Comparison of ENCODE assay signal across 13 mouse cellular contexts in genomic region chr16:12608259-12608658, GRCm38 (mm10).
DNase-seq lines count a peak whose midpoint lies in the region; ATAC-seq lines count a peak whose summit lies in the region.
"Had no signal": no experiment of that assay in that cellular context is flagged by ENCODE, and none has a peak within 500 bp of the region (broad histone marks: within the 10 kb centered on the region; RNA-seq: fewer than 3 reads in every experiment).

No protein-coding gene starts in this region.

- ATAC-seq in kidney, embryonic 15.5 days (replicated peaks; ENCODE audit: low FRiP score), result no peak
- ATAC-seq in embryonic facial prominence, embryonic 14.5 days (ENCODE audit: low read depth), result peak; percentile 44; the same call in 1 of the 2 replicates
- no peak for ATAC-seq in forebrain, embryonic 14.5 days

- no peaks in the 10 kb centered on the region for H3K27me3 ChIP-seq in kidney, embryonic 15.5 days
- H3K27me3 ChIP-seq in embryonic facial prominence, embryonic 14.5 days (replicated peaks; ENCODE audit: control insufficient read depth, insufficient read depth, low read length), result no peaks in the 10 kb centered on the region
- no peaks in the 10 kb centered on the region for H3K27me3 ChIP-seq in forebrain, embryonic 14.5 days (replicated peaks; ENCODE audit: control insufficient read depth, insufficient read depth, low read length)
- H3K27me3 ChIP-seq: neural tube, embryonic 13.5 days had no signal

- H3K4me2 ChIP-seq in kidney, embryonic 15.5 days, result no peak overlapping the region
- H3K4me2 ChIP-seq in embryonic facial prominence, embryonic 14.5 days (ENCODE audit: low read depth, low read length), result no peak overlapping the region
- no peak overlapping the region for H3K4me2 ChIP-seq in forebrain, embryonic 14.5 days (ENCODE audit: low read length)
- H3K4me2 ChIP-seq: heart, embryonic 11.5 days; hindbrain, embryonic 14.5 days; neural tube, embryonic 13.5 days had no signal

- H3K27ac ChIP-seq in kidney, embryonic 15.5 days, result no peak overlapping the region
- H3K27ac ChIP-seq in embryonic facial prominence, embryonic 14.5 days (replicated peaks; ENCODE audit: low read depth, low read length), result no peak overlapping the region
- H3K27ac ChIP-seq in forebrain, embryonic 14.5 days (ENCODE audit: low read depth, low read length), result no peak overlapping the region
- H3K27ac ChIP-seq: hindbrain, embryonic 14.5 days; liver, embryonic 14.5 days; neural tube, embryonic 13.5 days had no signal

- no peaks in the 10 kb centered on the region for H3K9me3 ChIP-seq in kidney, embryonic 15.5 days (replicated peaks)
- no peaks in the 10 kb centered on the region for H3K9me3 ChIP-seq in embryonic facial prominence, embryonic 14.5 days (ENCODE audit: control insufficient read depth, low read length)
- no peaks in the 10 kb centered on the region for H3K9me3 ChIP-seq in forebrain, embryonic 14.5 days (replicated peaks; ENCODE audit: control insufficient read depth, low read length)
- H3K9me3 ChIP-seq: neural tube, embryonic 13.5 days had no signal

- H3K4me3 ChIP-seq in kidney, embryonic 15.5 days (replicated peaks), result no peak overlapping the region
- no peak overlapping the region for H3K4me3 ChIP-seq in embryonic facial prominence, embryonic 14.5 days (ENCODE audit: low read depth, low read length)
- no peak overlapping the region for H3K4me3 ChIP-seq in forebrain, embryonic 14.5 days (ENCODE audit: low read depth, low read length)
- H3K4me3 ChIP-seq: neural tube, embryonic 13.5 days had no signal

- H3K4me1 ChIP-seq in kidney, embryonic 15.5 days, result no peaks in the 10 kb centered on the region
- H3K4me1 ChIP-seq in embryonic facial prominence, embryonic 14.5 days (ENCODE audit: control insufficient read depth, insufficient read depth, low read length), result no peaks in the 10 kb centered on the region
- H3K4me1 ChIP-seq in forebrain, embryonic 14.5 days (ENCODE audit: control insufficient read depth, insufficient read depth, low read length), result no peaks in the 10 kb centered on the region
- H3K4me1 ChIP-seq: neural tube, embryonic 13.5 days had no signal

- no peak overlapping the region for H3K9ac ChIP-seq in kidney, embryonic 15.5 days
- no peak overlapping the region for H3K9ac ChIP-seq in embryonic facial prominence, embryonic 14.5 days (ENCODE audit: low read depth, low read length)
- no peak overlapping the region for H3K9ac ChIP-seq in forebrain, embryonic 14.5 days (ENCODE audit: low read length)
- H3K9ac ChIP-seq: hindbrain, embryonic 14.5 days; liver, embryonic 14.5 days; neural tube, embryonic 13.5 days had no signal

- H3K36me3 ChIP-seq in kidney, embryonic 15.5 days, result no peaks in the 10 kb centered on the region
- H3K36me3 ChIP-seq in embryonic facial prominence, embryonic 14.5 days (ENCODE audit: control insufficient read depth, insufficient read depth, low read length), result no peaks in the 10 kb centered on the region
- no peaks in the 10 kb centered on the region for H3K36me3 ChIP-seq in forebrain, embryonic 14.5 days (ENCODE audit: control insufficient read depth, insufficient read depth, low read length)
- H3K36me3 ChIP-seq: neural tube, embryonic 13.5 days had no signal

- peak; percentile 21 for DNase-seq in kidney, postnatal 14 days
- DNase-seq in 416B (ENCODE audit: low read depth), result peak; percentile 36
- DNase-seq in NIH3T3 (ENCODE audit: low read depth), result peak; percentile 71
- DNase-seq in embryonic facial prominence, embryonic 14.5 days (ENCODE audit: low spot score), result peak; percentile 81
- DNase-seq in forebrain, embryonic 14.5 days (ENCODE audit: low spot score), result no peak
- DNase-seq in urinary bladder, adult 18-20 months (ENCODE audit: low spot score in 2 of 2), result no peak
- DNase-seq: right cerebral cortex, postnatal 14 days; thymus, postnatal 36 days had no signal

- 52% methylated on average over 6 of the region's 6 CpGs for WGBS in kidney, embryonic 15.5 days
- WGBS in embryonic facial prominence, embryonic 14.5 days, result 25% methylated on average over 6 of the region's 6 CpGs
- WGBS in forebrain, embryonic 14.5 days, result 75% methylated on average over 6 of the region's 6 CpGs

Comparison
In these comparisons a context has a peak if more than half of its experiments do, and no peak if none do; other contexts are left out.
1. DNase-seq: peak in kidney, postnatal 14 days (single experiment), 416B (single experiment), NIH3T3 (single experiment) and embryonic facial prominence, embryonic 14.5 days (single experiment); none in forebrain, embryonic 14.5 days (single experiment) and urinary bladder, adult 18-20 months (0 of 2).